Mouse (Mus musculus): Measurements from ENCODE around the gene Mcm3ap.

- no peak for TF ChIP-seq CTCF (IDR thresholded peaks at IDR 0.05)
- no peak for TF ChIP-seq EP300 (IDR thresholded peaks at IDR 0.05; ENCODE audit: insufficient read depth, low read depth, low read length)
- no peak for TF ChIP-seq POLR2A (IDR thresholded peaks at IDR 0.05; ENCODE audit: insufficient read depth, low read depth, low read length)
Observed at GRCm38 (mm10) chr10:76480851-76481250, 12.1 kb downstream of the Mcm3ap start.

Measured in heart, adult 2 months (tissue).